Mouse (Mus musculus) B cell, adult 2 months (primary cell): ENCODE results near the gene Rhox7b.
"Not testable (repeated sequence)": the region's sequence is repeated elsewhere in the genome, so short reads cannot be mapped to it uniquely, and the experiment has no call there.

ENCODE experiments used
- DNase-seq, 2 experiments: peaks; one replicate each; pipeline ENCODE4 v3.0.0; 2022

The Rhox7b gene

DNA sequence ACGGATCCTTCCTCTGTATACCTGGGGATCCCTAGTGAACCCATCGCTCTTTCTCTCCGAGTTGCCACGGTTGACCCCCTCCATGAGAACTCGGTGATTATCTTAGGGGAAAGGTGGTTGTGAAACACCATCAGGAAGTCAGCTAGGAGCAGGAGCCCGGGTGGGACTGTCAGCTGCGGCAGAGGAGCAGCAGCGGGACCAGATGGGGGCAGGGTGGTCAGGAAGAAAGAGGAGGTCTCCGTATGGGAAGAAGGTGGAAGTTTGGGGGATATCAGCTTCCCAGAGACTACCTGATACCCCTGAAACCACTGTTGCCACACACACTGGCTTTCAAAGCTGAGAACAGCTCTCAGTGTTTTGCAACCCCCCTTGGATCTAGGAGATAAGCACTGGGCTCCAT, at the start of gene Rhox7b:
TSS of gene Rhox7b (minus strand) at position 101 of the 400 bp plus-strand sequence.
- DNase-seq: not testable (repeated sequence)

DNA sequence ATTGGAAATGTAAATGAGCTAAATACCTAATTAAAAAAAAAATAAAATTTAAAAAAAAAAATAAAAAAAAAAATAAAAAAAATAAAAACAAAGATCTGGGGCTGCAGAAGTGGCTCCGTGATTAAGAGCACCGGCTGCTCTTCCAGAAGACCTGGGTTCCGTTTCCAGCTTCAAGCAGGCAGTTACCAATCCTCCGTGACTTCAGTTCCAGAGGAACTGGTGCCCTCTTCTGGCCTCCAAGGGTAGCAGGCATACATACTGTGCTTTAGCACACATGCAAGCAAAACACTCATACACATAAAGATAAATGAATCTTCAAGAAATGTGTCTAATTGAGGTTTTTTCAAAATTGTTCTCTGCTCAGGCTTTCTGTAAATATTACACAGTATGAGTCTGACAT, 19.3 kb upstream of the Rhox7b start:
- DNase-seq: no peak

DNA sequence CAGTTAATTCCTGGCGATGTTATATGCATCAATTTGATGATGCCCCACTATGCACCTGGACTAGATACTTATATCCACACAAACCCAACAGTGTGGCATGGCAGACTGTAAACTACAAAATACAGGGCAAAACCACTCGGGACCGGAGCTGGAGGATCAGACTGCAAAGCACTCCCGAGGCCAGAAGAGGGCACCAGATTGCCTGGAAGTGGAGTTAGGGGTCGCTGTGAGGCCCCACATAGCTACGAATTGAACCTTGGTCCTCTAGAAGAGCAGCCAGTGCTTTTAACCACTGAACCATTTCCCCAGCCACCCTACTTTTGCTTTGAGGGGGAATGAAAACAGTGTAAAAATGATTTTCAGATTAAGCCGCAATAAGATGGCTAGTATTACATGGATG, 11.5 kb upstream of the Rhox7b start:
- DNase-seq: no peak

DNA sequence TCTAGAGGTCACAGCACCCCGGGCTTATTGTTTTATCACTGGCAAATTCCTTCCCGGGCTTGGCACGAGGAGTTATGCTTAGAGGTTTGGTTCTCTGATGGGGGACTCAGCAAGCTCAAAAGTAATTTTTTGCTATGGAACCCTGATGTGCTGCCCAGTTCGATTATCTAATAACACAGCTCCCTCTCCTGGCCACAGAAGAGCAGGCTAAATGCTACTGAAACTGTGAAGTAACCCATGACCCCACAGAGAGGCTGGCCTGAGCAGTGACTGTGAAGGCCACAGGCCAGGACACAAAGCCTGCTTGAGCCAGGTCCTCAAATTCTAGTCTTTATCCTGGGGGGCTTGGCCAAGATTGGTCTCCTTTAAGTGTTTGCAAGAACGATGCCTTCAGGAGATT, 6.7 kb upstream of the Rhox7b start:
- DNase-seq: no peak

DNA sequence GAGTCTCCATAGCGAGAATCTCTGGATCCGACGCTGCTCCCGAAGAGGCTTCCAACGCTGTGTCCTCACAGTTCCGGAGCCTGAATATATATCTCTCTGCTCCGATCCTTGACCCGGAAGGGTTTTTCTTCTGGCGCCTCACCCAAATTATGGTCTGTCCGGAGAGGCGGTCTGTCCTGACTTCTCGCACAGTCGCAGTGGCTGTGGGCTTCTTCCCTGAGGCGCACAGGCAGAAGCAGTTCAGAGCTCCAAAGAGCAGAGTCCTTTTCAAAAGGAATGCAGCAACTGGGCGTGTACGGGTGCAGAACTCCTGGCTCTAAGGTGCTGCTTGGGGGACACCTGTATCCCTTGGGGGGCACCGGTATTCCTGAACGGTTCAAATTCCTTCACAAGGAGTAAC, 4.6 kb upstream of the Rhox7b start, which contains the start of gene Rhox9:
TSS of gene Rhox9 (minus strand) at position 101 of the 400 bp plus-strand sequence.
- DNase-seq: not testable (repeated sequence)

DNA sequence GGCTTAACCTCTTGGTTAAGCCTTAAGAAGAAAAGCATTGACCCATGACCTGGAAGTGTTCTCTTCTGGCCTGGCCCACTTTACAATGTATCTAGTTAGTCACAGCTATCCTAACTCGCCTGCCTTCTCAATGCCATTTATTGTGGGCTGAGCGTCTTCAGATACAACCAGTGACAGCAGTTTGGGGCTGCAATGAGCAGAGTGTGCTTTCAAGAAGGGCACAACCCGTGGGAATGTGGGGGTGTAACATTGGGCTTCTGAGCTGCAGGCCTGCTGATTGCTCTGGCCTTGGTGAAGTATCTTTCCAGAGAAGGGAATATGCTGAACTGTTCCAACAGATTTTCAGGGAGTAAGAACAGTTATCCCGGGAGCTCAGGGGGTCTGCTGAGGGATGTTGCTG, 18.2 kb downstream of the Rhox7b start, which contains the start of gene Rhox8:
TSS of gene Rhox8 (minus strand) at position 101 of the 400 bp plus-strand sequence.
- DNase-seq: no peak

DNA sequence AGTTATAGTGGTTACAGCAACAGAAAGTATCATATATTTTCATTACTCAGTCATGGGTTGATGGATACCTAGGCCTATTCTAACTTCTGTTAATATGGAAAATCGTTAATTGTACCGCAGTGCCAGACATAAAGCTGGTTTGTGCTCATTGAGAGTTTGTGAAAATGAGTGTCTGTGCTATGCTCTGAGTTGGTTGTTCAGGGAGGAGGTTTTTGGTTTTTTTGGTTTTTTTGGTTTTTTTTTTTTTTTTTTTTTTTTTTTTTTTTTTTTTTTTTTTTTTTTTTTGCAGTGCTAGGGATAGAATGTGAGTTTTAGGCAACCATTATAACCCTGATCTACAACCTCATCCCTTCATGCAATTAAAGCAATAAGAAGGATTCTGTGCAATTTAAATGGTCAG, 25.4 kb downstream of the Rhox7b start:
- no peak for DNase-seq
